Mouse (Mus musculus) CH12.LX (cell line): Measurements from ENCODE around the gene Nipsnap2. TPM values are rescaled to one million over a fixed set of nuclear protein-coding genes. Genes with fewer than 3 reads are reported as not detected.
A peak's percentile ranks its signal among the peaks of the same experiment; 100 is the strongest.

Source experiments
- DNase-seq: peaks from one replicate; pipeline ENCODE4 v3.0.0-alpha.2; 2013; ENCODE audit errors: extremely low read depth
- H3K27ac ChIP-seq: 2 replicates; pipeline ENCODE4 v1.5.1; 2012; ENCODE audit warnings: low read depth, mild to moderate bottlenecking, control low read depth, moderate library complexity; ENCODE audit not compliant: insufficient read depth
- H3K27me3 ChIP-seq: replicated peaks from 2 replicates; pipeline ENCODE3; 2012; ENCODE audit warnings: inconsistent platforms
- H3K36me3 ChIP-seq, 2 experiments: replicated peaks in 1 of 2; 2 replicates each; pipeline versions ENCODE3 to v1.6.1; 2012; ENCODE audit warnings: inconsistent platforms in 1 of 2, low read length in 1 of 2, mild to moderate bottlenecking in 1 of 2, mixed read lengths in 1 of 2, moderate library complexity in 1 of 2; ENCODE audit not compliant: control insufficient read depth in 1 of 2, insufficient read depth in 1 of 2
- H3K4me1 ChIP-seq, 2 experiments: 2 replicates each; pipeline ENCODE4 v1.6.1; 2012; ENCODE audit warnings: inconsistent platforms in 1 of 2, moderate library complexity in 1 of 2; ENCODE audit not compliant: insufficient read depth in 2 of 2, control insufficient read depth in 1 of 2
- H3K4me2 ChIP-seq: 2 replicates; pipeline ENCODE4 v1.6.1; 2012; ENCODE audit warnings: low read depth, mild to moderate bottlenecking, control low read depth; ENCODE audit not compliant: poor library complexity, insufficient read depth, severe bottlenecking
- H3K4me3 ChIP-seq, 3 experiments: fragments of 150-350 bp in 1 of 3; sonication (generic) in 1 of 3; replicated peaks in 1 of 3; 2 replicates each; pipeline versions ENCODE3 to v1.5.1; 2011 to 2012; ENCODE audit warnings: low read depth in 2 of 3, low read length in 2 of 3, mild to moderate bottlenecking in 2 of 3, moderate library complexity in 2 of 3, control low read depth in 1 of 3, improper control_type of control experiment in 1 of 3, inconsistent platforms in 1 of 3, mixed read lengths in 1 of 3; ENCODE audit not compliant: poor library complexity in 1 of 3
- H3K79me2 ChIP-seq: replicated peaks from 2 replicates; pipeline ENCODE4 v1.6.1; 2012; ENCODE audit warnings: mild to moderate bottlenecking, moderate library complexity; ENCODE audit not compliant: control insufficient read depth, poor library complexity, insufficient read depth, severe bottlenecking; ENCODE audit errors: extremely low read depth
- H3K9ac ChIP-seq: 2 replicates; pipeline ENCODE4 v1.6.1; 2012; ENCODE audit warnings: low read depth, mild to moderate bottlenecking, control low read depth, moderate library complexity; ENCODE audit not compliant: insufficient read depth
- H3K9me3 ChIP-seq: replicated peaks from 2 replicates; pipeline ENCODE3; 2012; ENCODE audit warnings: low read length, inconsistent platforms, mixed read lengths
- CHD1 ChIP-seq: IDR thresholded peaks from 2 replicates; pipeline ENCODE4 v1.6.1; 2012; ENCODE audit warnings: low read depth, low read length, improper control_type of control experiment, inconsistent platforms
- CHD2 ChIP-seq: IDR thresholded peaks from 2 replicates; pipeline ENCODE4 v1.6.1; 2011; ENCODE audit warnings: low read length, improper control_type of control experiment
- CTCF ChIP-seq, 2 experiments: IDR thresholded peaks in 1 of 2; conservative IDR thresholded peaks in 1 of 2; 2 replicates each; pipeline ENCODE4 v1.5.1; 2011 to 2012; ENCODE audit warnings: low read depth in 2 of 2, low read length in 2 of 2, improper control_type of control experiment in 1 of 2, inconsistent platforms in 1 of 2, mild to moderate bottlenecking in 1 of 2, moderate library complexity in 1 of 2
- E2F4 ChIP-seq: IDR thresholded peaks from 2 replicates; pipeline ENCODE4 v1.6.1; 2011; ENCODE audit warnings: low read depth, low read length, improper control_type of control experiment; ENCODE audit not compliant: insufficient replicate concordance
- ELF1 ChIP-seq: IDR thresholded peaks from 2 replicates; pipeline ENCODE4 v1.6.1; 2014; ENCODE audit warnings: low read depth, mild to moderate bottlenecking, inconsistent platforms, low read length, improper control_type of control experiment
- EP300 ChIP-seq: IDR thresholded peaks from 2 replicates; pipeline ENCODE4 v1.6.1; 2011; ENCODE audit warnings: low read length, improper control_type of control experiment
- ETS1 ChIP-seq: conservative IDR thresholded peaks from 2 replicates; pipeline ENCODE4 v1.6.1; 2012; ENCODE audit warnings: low read depth, mild to moderate bottlenecking, inconsistent platforms, low read length, improper control_type of control experiment, moderate library complexity
- GABPA ChIP-seq: IDR thresholded peaks from 2 replicates; pipeline ENCODE4 v1.6.1; 2012; ENCODE audit warnings: low read depth, low read length, improper control_type of control experiment, inconsistent platforms; ENCODE audit not compliant: insufficient replicate concordance
- HCFC1 ChIP-seq: IDR thresholded peaks from 2 replicates; pipeline ENCODE4 v1.6.1; 2012; ENCODE audit warnings: low read depth, mild to moderate bottlenecking, inconsistent platforms, low read length, improper control_type of control experiment
- IRF4 ChIP-seq: IDR thresholded peaks from 2 replicates; pipeline ENCODE4 v1.6.1; 2014; ENCODE audit warnings: low read depth, mild to moderate bottlenecking, inconsistent platforms, low read length, improper control_type of control experiment
- JUND ChIP-seq: conservative IDR thresholded peaks from 2 replicates; pipeline ENCODE4 v1.6.1; 2011; ENCODE audit warnings: low read depth, low read length, improper control_type of control experiment
- KAT2A ChIP-seq: IDR thresholded peaks from 2 replicates; pipeline ENCODE4 v1.6.1; 2012; ENCODE audit warnings: low read length, improper control_type of control experiment, inconsistent platforms; ENCODE audit not compliant: insufficient replicate concordance
- MAFK ChIP-seq: IDR thresholded peaks from 2 replicates; pipeline ENCODE4 v1.6.1; 2011; ENCODE audit warnings: low read length, improper control_type of control experiment; ENCODE audit not compliant: insufficient replicate concordance
- MAX ChIP-seq: IDR thresholded peaks from 2 replicates; pipeline ENCODE4 v1.6.1; 2011; ENCODE audit warnings: low read length, improper control_type of control experiment
- MAZ ChIP-seq: IDR thresholded peaks from 2 replicates; pipeline ENCODE4 v1.6.1; 2012; ENCODE audit warnings: low read depth, mild to moderate bottlenecking, inconsistent platforms, low read length, improper control_type of control experiment, moderate library complexity
- MEF2A ChIP-seq: IDR thresholded peaks from 2 replicates; pipeline ENCODE4 v1.6.1; 2014; ENCODE audit warnings: low read depth, mild to moderate bottlenecking, inconsistent platforms, low read length, improper control_type of control experiment, borderline replicate concordance
- MXI1 ChIP-seq: IDR thresholded peaks from 2 replicates; pipeline ENCODE4 v1.6.1; 2011; ENCODE audit warnings: mild to moderate bottlenecking, low read depth, low read length, improper control_type of control experiment
- MYC ChIP-seq: IDR thresholded peaks from 2 replicates; pipeline ENCODE4 v1.6.1; 2011; ENCODE audit warnings: low read depth, mild to moderate bottlenecking, improper control_type of control experiment, low read length
- NELFE ChIP-seq: IDR thresholded peaks from 2 replicates; pipeline ENCODE4 v1.6.1; 2011; ENCODE audit warnings: low read depth, low read length, improper control_type of control experiment
- NRF1 ChIP-seq: IDR thresholded peaks from 2 replicates; pipeline ENCODE4 v1.6.1; 2014; ENCODE audit warnings: low read depth, mild to moderate bottlenecking, inconsistent platforms, low read length, improper control_type of control experiment, moderate library complexity
- PAX5 ChIP-seq: IDR thresholded peaks from 2 replicates; pipeline ENCODE4 v1.6.1; 2012; ENCODE audit warnings: low read length, inconsistent platforms, mixed read lengths
- POLR2A ChIP-seq: IDR thresholded peaks from 2 replicates; pipeline ENCODE4 v1.6.1; 2011; ENCODE audit warnings: low read depth, mild to moderate bottlenecking, improper control_type of control experiment, low read length
- POLR2AphosphoS2 ChIP-seq: IDR thresholded peaks from 2 replicates; pipeline ENCODE4 v1.6.1; 2011; ENCODE audit warnings: low read depth, low read length, improper control_type of control experiment
- RAD21 ChIP-seq: IDR thresholded peaks from 2 replicates; pipeline ENCODE4 v1.6.1; 2011; ENCODE audit warnings: low read depth, mild to moderate bottlenecking, low read length, improper control_type of control experiment, moderate library complexity
- RCOR1 ChIP-seq: conservative IDR thresholded peaks from 2 replicates; pipeline ENCODE4 v1.6.1; 2012; ENCODE audit warnings: low read depth, mild to moderate bottlenecking, inconsistent platforms, low read length, improper control_type of control experiment
- SIN3A ChIP-seq: IDR thresholded peaks from 2 replicates; pipeline ENCODE4 v1.6.1; 2012; ENCODE audit warnings: low read length, improper control_type of control experiment, inconsistent platforms
- SMC3 ChIP-seq: IDR thresholded peaks from 2 replicates; pipeline ENCODE4 v1.6.1; 2011; ENCODE audit warnings: low read depth, low read length, improper control_type of control experiment
- TBP ChIP-seq: conservative IDR thresholded peaks from 2 replicates; pipeline ENCODE4 v1.6.1; 2011; ENCODE audit warnings: low read depth, low read length, improper control_type of control experiment
- TCF12 ChIP-seq: IDR thresholded peaks from 2 replicates; pipeline ENCODE4 v1.6.1; 2014; ENCODE audit warnings: low read depth, mild to moderate bottlenecking, inconsistent platforms, low read length, improper control_type of control experiment
- UBTF ChIP-seq: IDR thresholded peaks from 2 replicates; pipeline ENCODE4 v1.6.1; 2012; ENCODE audit warnings: low read depth, mild to moderate bottlenecking, inconsistent platforms, low read length, improper control_type of control experiment, moderate library complexity
- USF1 ChIP-seq: IDR thresholded peaks from 2 replicates; pipeline ENCODE4 v1.6.1; 2014; ENCODE audit warnings: low read depth, mild to moderate bottlenecking, inconsistent platforms, low read length, improper control_type of control experiment
- USF2 ChIP-seq: conservative IDR thresholded peaks from 2 replicates; pipeline ENCODE4 v1.6.1; 2011; ENCODE audit warnings: low read depth, low read length, improper control_type of control experiment
- ZC3H11A ChIP-seq: IDR thresholded peaks from 2 replicates; pipeline ENCODE4 v1.6.1; 2012; ENCODE audit warnings: low read depth, mild to moderate bottlenecking, inconsistent platforms, low read length, improper control_type of control experiment
- ZKSCAN1 ChIP-seq: IDR thresholded peaks from 2 replicates; pipeline ENCODE4 v1.6.1; 2012; ENCODE audit warnings: low read depth, inconsistent platforms, low read length, improper control_type of control experiment, borderline replicate concordance
- ZMIZ1 ChIP-seq: IDR thresholded peaks from 2 replicates; pipeline ENCODE4 v1.6.1; 2012; ENCODE audit warnings: low read depth, mild to moderate bottlenecking, inconsistent platforms, low read length, improper control_type of control experiment
- ZNF384 ChIP-seq: IDR thresholded peaks from 2 replicates; pipeline ENCODE4 v1.6.1; 2012; ENCODE audit warnings: low read depth, low read length, improper control_type of control experiment, inconsistent platforms
- dilution Hi-C: fragments of 300-500 bp; cut with MboI; formaldehyde crosslinking; loops from 2 replicates; pipeline ENCODE4 v1.14.3; 2020; ENCODE audit warnings: low sequenced_read_pairs; ENCODE audit not compliant: extremely low pct_unique_long_range_greater_than_20kb, extremely low pct_ligation_motif_present
- in situ Hi-C: fragments of 300-500 bp; cut with MboI; formaldehyde crosslinking; loops from 3 replicates; pipeline ENCODE4 v1.14.3; 2019; ENCODE audit warnings: low sequenced_read_pairs, low pct_ligation_motif_present, low pct_unique_long_range_greater_than_20kb, mixed read lengths
- polyA plus RNA-seq: library from polyadenylated mRNA; unstranded; fragments of >175 nt; gene quantifications from 2 replicates; pipeline ENCODE4 v1.2.1, GENCODE M21; 2012; ENCODE audit warnings: low read depth; ENCODE audit not compliant: insufficient read length
- total RNA-seq, 2 experiments: library from RNA; depleted of rRNA; stranded (reverse); fragments of 300-350 nt in 1 of 2; fragments of >200 nt in 1 of 2; gene quantifications; 2 replicates each; pipeline ENCODE4 v1.2.3; 2012 to 2014

The Nipsnap2 gene
- total and polyA plus RNA-seq, 3 experiments, result 18.3 to 30.4 (median 24.8) TPM

DNA sequence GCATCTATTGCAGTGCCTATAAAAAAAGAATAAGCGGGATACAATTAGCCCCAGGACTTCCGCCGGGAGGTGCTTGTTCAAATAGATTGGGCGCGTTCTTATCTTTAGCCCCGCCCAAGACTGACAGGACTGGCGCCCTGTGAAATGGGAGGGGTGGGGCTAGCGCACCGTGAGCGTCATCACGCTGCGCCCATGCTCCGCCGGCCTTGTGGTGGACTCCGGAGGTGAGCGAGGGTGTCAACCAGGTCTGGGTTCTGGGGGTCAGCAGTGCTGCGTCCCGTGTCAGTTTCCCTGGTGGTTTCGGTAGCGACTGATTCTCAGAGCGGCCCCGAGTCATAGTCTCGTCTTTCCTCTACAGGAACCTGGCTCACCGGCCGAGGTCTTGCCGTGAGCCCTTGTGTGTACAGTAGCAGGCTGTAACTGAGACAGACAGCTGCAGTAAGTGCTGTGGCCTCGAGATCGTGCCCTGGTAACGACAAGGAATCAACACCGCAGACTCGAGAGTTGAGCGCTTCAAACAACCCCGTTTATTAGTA lies 9.5 kb upstream of the Nipsnap2 start, which contains the start of gene Mrps17:
Gene Mrps17 (plus strand): TSS at position 172 of the 536 bp plus-strand sequence.
- in situ Hi-C loops (no loop called here), dilution Hi-C loops (no loop called here)
- H3K4me2 ChIP-seq, result peak within 1 kb of the TSS; percentile 73
- H3K79me2 ChIP-seq, result peaks cover 9% of the 10 kb centered on the region; the same call in 1 of the 2 replicates
- H3K4me1 ChIP-seq, result peaks cover 0 to 13% of the 10 kb centered on the region in 2 experiments; a peak in 3 of 4 replicates
- peak; percentile 50; the same call in 1 of the 2 replicates for TF ChIP-seq POLR2AphosphoS2
- TF ChIP-seq RAD21, result no peak
- TF ChIP-seq EP300, result no peak
- TF ChIP-seq ETS1, result no peak
- TF ChIP-seq HCFC1, result peak; percentile 85
- peak; percentile 75; the same call in 1 of the 2 replicates for TF ChIP-seq E2F4
- no peak for TF ChIP-seq SMC3
- TF ChIP-seq NELFE, result peak; percentile 88
- no peak for TF ChIP-seq USF2
- no peak for TF ChIP-seq ZMIZ1
- TF ChIP-seq POLR2A, result peak; percentile 95
- TF ChIP-seq MEF2A, result no peak
- TF ChIP-seq MYC, result peak; percentile 82; the same call in 1 of the 2 replicates
- no peak for TF ChIP-seq ZC3H11A
- no peak for TF ChIP-seq GABPA
- TF ChIP-seq JUND, result no peak
- TF ChIP-seq NRF1, result peak; percentile 32
- TF ChIP-seq SIN3A, result peak; percentile 95
- peak; percentile 71 for TF ChIP-seq CHD2
- TF ChIP-seq RCOR1, result no peak
- peak; percentile 82; the same call in 1 of the 2 replicates for TF ChIP-seq MAX
- no peak for TF ChIP-seq CHD1
- TF ChIP-seq PAX5, result no peak
- TF ChIP-seq CTCF (conservative IDR thresholded peaks at IDR 0.05 in 1 of 2, IDR thresholded peaks at IDR 0.05 in 1 of 2; ENCODE audit: low read depth in 2 of 2, low read length in 2 of 2), result no peak
- TF ChIP-seq IRF4, result no peak
- no peak for TF ChIP-seq UBTF
- peak; percentile 58; the same call in 1 of the 2 replicates for TF ChIP-seq KAT2A
- peak; percentile 81; the same call in 1 of the 2 replicates for TF ChIP-seq TBP
- no peak for TF ChIP-seq USF1
- peak; percentile 93 for TF ChIP-seq MXI1
- TF ChIP-seq ZKSCAN1, result no peak
- no peak for TF ChIP-seq MAFK
- no peak for TF ChIP-seq ZNF384
- no peak for TF ChIP-seq MAZ
- TF ChIP-seq TCF12, result peak; percentile 41; the same call in 1 of the 2 replicates
- peak; percentile 70 for TF ChIP-seq ELF1
- H3K27me3 ChIP-seq, result peaks cover 27% of the 10 kb centered on the region
- H3K9me3 ChIP-seq, result peaks cover 2% of the 10 kb centered on the region
- peak within 1 kb of the TSS; percentile 76 to 87 (median 85) for H3K4me3 ChIP-seq
- peak within 1 kb of the TSS; percentile 56 for H3K9ac ChIP-seq
- H3K36me3 ChIP-seq, result peaks cover 31 to 37% of the 10 kb centered on the region in 2 experiments
- H3K27ac ChIP-seq, result no peak within 1 kb of the TSS
- peak; percentile 96 for DNase-seq
